Mouse (Mus musculus): Measurements from ENCODE around the gene Srd5a1.

GRCm38 (mm10) chr13:69623843-69624242 is 12.6 kb upstream of the Srd5a1 start:
- TF ChIP-seq CTCF (IDR thresholded peaks at IDR 0.05; ENCODE audit: low read depth, low read length) (no peak), POLR2A (IDR thresholded peaks at IDR 0.05; ENCODE audit: insufficient read depth, low read length) (no peak), EP300 (IDR thresholded peaks at IDR 0.05; ENCODE audit: insufficient read depth, low read depth, low read length) (no peak)

Data from ES-Bruce4 (cell line).